Mouse (Mus musculus) ES-CJ7 (cell line): ENCODE measurements around the gene Unc45b.
A peak's percentile ranks its signal among the peaks of the same experiment; 100 is the strongest.
"Not testable (repeated sequence)": the region's sequence is repeated elsewhere in the genome, so short reads cannot be mapped to it uniquely, and the experiment has no call there.

ENCODE experiments used
- DNase-seq: peaks from one replicate; pipeline ENCODE4 v3.0.0; 2011; ENCODE audit warnings: low read depth, low spot score

The Unc45b gene

DNA sequence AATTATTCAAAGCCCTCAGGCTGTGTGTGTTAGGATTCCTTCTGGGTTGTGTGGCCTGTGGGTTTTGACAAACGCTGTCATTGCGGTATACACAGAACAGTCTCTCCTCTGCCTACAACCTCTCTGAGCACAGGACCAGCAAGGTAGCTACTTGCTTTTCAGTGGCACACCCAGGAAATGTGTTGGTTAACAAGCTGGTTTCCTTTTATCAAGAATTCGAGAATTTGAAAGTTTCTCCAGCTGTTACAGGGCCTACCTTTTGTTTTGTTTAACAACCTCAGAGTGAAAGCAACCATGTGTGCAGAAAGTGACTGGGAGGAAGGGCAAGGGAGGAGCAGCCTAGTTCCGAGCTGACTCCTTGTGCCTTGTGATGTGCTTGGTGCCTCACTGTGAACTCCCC is 37.1 kb downstream of the Unc45b start:
- DNase-seq = no peak

DNA sequence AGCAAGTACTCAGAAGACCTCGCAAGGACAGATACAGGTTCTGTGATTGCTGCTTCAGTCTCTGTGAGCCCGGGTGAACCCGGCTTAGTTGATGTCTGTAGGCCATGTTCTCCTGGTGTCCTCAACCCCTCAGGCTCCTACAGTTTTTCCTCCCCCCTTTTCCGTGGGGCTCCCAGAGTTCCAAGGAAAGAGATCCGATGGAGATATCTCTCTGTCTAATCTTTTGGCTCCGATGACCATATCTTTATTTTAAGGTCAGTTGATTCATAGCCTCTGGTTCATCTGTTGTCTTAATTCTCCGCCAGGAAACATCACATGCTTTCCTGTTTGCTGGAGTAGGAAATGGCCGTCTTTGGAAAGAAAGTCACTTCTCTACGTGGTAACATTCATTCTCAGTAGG is 38.7 kb downstream of the Unc45b start:
- DNase-seq = no peak

DNA sequence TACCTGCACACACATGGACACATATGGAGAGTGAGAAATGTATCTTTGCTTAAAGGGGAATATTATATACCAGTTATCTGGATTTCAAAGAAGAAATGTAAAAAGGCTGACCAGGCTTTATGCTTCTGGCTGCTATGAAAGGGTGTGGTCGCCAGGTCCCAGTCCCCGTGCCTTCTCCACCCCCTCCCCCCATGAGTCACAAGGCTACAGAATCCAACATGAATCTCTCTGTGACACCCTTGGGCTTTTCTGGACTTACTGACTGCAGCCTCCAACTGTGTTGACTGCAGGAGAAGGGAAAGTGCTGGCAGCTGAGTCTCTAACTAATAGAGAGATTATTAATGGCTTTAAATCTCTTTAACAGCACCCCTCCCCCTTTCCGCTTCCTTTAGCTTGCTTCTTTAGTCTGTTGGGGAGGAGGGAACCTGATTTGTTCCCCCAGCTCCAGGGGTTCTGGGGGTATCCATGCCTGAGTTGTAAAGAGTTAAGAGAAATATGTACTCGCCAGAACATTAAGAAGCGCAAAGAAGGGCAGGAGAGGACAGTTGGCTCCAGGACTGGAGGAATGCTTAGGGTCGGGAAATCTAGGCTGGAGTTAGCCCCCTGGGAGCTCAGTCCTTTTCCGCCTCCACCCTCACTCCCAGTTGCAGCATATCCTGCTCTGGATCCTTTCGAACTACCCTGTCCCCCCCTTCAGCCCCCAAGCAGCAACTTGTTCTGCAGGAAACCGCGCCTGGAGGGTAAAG is 40.6 kb downstream of the Unc45b start, which contains the start of gene Slfn5:
Slfn5 (plus strand) TSS at position 614 of the 746 bp plus-strand sequence.
- DNase-seq = no peak

DNA sequence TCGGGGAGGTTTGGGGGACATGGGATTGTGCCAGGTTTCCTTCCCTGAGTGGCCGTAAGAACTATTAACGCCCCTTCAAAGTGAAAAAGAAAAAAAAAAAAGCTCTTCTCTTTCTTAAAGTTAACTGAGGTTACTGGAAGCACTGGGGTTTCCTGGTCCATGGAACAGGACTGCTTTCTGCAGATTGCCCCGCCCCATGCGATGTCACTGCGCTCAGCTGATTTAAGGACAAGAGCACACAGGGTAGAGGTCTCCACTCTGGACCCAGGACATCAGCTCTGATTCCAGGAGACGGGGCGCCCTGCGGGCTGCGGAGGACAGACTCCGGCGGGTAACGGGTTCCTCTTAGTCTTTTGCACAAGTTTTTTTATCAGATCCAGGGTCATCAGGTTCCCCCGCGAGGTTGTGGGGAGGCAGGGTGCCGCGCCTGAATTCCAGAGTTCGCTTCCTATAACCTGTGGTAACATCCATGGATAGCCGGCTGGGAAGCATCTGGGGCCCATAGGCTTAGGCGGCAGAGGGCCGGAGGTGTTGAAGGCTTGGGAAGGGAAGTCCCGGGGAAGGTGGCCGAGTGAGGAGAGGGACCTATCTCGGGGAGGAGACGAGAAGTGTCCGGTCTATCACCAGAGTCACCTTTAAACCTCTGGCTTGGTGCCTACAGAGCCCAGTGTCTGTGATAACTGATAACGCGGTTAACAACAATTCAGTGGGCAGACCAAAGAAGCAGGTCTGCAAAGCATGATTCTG is 41.7 kb downstream of the Unc45b start:
- peak; percentile 48 for DNase-seq

DNA sequence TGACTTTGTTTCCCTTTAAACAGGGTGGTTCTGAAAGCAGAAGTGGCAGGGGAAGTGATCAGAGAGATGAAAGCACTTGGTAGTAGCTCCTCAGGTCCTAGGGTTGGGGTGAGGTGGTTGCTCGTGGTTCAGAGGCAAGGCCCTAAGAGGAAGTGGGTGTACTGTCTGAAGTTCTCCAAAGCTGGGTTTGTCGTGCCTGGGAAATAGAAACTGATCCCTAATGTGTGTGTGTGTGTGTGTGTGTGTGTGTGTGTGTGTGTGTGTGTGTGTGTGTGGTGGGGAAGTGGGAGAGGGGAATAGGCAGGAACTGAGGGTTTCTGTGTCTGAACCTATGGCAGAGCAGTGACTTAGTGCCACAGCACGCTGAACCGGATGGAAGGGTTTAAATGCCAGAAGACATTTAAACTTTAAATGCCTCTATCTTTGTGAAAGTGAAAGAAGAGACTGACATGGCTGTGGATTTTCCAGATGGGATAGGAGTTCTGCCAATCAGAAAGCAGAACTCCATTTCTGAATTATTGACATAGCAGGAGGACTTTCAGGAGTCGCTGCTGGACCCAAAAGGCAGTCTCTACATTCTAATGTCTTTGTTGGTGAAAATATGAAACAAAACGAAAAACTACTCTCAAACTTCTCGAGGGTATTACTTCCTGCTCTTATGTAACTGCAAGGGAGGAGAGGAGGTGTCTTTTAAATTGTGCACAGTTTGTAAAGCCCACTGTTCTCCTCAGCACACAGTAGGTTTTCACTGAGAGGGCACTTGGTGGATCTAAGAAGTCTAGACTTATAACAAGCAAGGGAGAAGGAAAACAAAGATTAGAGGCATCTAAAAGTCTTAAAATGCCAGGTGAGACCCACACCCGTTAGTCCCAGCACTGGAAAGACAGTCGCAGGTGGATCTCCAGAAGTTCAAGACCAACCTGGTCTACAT is 42.5 kb downstream of the Unc45b start:
- DNase-seq = no peak

DNA sequence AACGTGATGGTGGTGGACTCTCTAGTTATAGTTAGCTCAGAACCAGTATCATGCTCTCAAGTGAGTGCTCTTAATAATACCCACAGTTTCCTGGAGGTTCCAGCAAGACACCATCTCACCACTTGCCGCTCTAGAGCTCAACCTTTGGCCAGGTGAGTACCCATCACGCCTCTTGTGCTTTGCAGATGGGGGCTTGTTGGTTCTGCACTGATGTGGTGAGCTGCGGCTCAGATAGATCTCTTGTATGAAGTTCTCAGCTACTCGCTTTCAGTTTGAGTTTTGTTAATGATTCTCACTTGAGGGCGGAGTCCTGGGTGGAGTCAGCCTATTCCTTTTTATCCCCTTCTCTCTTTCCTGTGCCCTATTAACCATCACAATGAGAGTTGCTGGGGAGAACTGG is 44.3 kb downstream of the Unc45b start:
- no peak for DNase-seq

DNA sequence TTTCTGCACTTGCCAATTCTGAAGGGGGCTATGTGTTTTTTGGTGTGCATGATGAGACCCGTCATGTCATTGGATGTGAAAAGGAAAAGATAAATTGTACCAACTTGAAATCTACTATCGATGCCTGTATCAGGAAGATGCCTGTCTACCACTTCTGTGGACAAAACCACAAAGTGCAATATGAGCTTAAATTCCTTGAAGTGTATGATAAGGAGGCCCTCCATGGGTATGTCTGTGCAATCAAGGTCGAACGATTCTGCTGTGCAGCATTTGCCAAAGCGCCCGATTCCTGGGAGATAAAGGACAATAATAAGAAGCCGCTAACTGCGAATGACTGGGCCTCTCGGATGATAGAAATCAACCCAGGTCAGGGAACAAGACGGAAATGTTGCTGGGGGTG is 46.6 kb downstream of the Unc45b start:
- DNase-seq = no peak

DNA sequence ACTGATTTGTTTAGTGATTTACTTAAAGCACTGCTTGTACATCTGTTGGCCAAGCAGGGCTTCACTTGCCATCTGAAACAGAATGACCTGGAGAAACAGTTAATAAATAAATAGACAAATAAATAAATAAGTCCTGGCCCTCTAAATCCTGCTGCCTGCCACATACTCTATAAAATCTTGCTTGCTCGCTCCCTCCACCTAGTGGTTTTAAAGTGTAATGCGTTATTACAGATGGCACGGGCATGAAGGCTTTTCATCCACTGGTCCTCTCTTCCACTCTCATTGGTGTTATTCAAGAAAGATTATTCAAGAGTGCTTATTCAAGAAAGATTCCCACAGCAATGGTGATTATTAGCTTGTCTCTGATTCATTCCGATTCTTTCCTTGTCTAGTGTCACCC is 49.3 kb downstream of the Unc45b start:
- DNase-seq = peak; percentile 55

DNA sequence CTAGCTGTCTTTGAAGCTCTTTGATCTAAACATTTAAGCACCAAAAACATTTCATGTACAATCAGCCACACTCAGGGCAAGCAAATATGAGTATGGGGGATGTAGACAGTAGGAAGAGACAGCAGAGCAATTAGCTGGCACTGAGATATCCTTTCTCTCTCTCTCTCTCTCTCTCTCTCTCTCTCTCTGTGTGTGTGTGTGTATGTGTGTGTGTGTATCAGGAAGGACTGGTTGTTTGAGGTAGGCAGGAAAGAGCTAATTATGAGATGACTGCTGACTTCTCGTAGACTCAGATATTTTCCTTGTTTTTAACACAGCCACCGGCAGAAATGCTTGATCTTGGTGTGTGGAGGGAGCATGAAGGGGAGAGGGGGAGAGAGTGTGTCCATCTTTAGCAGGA is 51.4 kb downstream of the Unc45b start:
- no peak for DNase-seq

DNA sequence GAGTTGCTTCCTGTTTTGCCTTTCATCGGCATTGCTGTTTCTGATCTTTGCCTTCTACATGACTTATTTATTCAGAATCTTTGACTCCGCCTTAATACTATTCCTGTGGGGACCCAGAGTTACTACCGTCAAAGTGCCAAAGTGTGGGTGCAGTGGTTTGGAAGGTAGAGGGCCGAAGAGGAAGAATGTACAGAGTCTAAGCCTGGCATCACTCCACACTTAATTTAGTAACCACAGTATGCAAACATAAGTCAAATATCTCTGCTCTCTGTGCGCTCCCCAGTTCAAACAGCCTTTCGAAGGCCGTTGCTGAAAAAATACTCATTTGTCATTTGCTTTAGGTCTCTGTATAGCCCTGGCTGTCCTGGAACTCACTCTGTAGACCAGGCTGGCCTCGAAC is 51.9 kb downstream of the Unc45b start:
- no peak for DNase-seq

DNA sequence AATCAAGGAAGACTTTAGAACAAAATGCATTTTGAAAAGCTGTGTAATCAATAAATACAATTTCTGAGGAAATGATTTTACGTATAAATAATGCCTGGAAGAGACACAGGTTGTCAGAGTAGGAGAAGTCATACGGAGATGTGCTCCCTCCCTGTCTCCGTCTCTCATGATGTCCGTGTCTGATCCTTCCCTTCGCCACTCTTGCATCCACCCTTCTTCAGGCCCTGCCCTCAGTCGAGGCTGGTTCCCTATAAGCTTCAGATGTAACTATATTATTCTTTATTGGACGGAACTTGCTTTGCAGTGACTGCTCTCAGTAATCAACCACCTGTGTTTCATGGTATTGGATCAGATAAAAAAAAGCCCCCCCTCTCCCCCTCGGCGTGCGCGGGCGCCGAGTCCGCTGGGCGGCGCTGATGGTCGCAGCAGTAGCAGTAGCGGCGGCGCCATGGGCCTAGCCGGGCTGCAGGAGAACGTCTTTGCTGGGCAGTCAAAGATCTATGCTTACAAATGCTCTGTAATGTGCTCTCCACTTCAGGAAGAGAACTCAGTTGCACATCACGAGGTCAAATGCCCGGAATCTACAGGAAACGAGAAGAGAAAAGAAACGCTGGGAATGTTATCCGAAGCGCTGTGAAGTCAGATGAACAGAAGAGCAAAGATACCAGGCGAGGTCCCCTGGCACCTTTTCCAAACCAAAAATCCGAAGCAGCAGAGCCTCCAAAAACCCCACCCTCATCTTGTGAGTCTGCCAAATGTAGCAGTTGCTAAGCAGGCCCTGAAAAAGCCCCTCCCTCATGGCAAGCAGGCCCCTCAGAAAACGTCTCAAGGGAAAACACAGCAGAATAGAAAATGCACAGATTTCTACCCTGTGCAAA is 60.6 kb downstream of the Unc45b start:
- DNase-seq = no peak

DNA sequence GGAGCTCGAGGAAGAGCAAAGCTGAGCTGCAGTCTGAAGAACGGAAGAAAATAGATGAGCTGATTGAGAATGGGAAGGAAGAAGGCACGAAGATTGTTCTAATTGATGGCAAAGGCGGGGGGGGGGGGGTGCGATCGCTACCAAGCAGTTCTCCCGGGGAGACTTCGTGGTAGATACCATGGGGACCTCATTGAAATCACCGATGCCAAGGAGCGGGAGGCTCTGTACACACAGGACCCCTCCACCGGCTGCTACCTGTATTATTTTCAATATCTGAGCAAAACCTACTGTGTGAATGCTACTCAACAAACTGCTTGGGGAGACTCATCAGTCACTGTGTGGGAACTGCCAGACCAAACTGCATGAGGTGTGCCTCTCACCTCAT is 61.2 kb downstream of the Unc45b start:
- no peak for DNase-seq

DNA sequence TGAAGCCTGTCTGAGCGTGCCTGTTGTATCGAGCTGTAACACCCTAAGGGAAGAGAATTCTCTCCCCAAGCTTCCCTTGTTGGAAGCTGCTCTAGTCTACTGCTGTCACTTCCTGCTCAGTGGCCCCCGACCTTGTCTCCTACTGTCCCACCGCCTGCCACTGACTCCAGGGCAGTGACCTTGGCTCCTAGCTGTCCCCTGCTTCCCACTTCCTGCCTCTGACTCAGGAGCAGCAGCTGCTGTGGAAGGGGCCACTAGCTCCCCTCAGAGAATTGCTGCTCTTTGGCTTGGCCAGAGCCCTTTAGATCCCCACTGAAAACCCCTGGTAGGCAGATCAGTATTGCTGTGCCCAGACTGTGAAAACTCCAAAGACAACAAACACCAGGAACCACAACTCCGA is 63.6 kb downstream of the Unc45b start:
- no peak for DNase-seq

DNA sequence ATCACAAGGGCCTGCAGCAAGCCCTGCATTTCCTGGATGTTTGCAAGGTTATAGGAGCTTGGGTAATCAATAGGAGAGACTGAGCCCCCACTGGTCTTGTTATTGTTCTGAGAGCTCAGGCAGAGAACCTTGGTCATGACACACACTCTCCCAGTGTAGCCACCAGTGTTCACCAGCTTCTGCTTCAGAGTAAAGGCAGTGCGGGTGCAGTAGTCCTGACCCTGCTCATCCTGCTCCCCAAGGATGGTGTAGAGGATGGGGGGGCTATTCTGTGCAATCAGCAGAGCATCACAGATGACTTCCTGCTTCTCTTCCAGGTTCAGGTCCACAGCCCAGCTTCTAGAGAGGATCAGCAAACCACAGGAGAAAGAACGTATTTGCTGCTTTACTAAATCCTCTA is 72.1 kb downstream of the Unc45b start:
- not testable (repeated sequence) for DNase-seq

DNA sequence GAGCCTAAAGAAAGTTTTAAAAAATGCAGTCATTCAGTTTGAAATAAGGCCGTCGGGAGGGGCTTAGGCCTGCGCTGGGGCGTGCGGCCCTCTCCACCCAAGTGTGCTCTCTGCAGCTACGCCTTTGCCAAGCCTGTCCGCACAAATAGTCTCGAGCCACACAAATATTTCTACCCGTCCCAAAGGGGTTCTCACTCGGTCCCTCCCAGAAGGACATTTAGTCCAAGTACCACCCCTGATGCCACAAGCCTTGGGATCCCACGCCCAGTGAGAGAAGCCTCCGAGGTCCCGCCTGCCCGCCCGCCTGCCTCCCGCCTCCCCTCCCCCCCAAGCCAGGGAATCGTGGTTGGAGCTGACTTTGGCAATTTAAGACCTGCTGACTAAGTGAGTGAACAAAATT is 72.8 kb downstream of the Unc45b start:
- no peak for DNase-seq

DNA sequence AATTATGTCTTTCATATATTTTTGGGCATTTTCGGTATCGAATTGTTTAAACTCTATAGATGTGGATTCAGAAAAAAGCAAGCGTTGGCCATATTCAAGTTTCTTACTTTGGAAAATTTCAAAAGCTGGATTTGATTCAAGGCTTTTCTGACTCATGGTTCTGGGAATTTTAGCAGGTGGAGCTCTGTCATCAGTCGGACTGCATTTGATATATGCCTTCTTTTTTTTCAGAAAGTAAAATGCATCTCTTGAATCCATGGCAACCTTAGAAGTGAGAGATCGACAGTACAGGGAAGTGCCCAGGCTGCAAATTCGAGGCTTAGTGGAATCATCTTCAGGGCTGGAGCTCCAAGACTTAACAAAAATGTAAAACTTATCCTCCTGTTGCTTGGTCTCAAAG is 77.3 kb downstream of the Unc45b start:
- no peak for DNase-seq

DNA sequence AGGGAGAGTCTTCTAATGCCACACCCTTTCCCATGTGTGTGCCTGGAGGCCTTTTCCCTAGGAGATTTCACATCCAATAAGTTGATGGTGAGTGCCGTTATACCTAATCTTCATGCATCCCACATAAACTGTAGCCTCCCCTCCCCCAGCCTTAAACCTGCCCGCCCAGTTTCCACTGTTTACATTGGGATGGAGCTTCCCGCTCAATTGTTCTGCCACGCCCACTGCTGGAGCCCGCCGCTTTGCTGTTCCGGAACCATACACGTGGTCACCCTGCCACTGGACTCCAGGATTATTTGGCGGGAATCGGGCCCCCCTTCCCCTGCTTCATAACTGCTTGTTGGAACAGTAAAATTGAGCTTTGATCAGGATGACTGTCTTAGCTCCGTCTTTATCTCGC is 79.0 kb downstream of the Unc45b start:
- DNase-seq = no peak

DNA sequence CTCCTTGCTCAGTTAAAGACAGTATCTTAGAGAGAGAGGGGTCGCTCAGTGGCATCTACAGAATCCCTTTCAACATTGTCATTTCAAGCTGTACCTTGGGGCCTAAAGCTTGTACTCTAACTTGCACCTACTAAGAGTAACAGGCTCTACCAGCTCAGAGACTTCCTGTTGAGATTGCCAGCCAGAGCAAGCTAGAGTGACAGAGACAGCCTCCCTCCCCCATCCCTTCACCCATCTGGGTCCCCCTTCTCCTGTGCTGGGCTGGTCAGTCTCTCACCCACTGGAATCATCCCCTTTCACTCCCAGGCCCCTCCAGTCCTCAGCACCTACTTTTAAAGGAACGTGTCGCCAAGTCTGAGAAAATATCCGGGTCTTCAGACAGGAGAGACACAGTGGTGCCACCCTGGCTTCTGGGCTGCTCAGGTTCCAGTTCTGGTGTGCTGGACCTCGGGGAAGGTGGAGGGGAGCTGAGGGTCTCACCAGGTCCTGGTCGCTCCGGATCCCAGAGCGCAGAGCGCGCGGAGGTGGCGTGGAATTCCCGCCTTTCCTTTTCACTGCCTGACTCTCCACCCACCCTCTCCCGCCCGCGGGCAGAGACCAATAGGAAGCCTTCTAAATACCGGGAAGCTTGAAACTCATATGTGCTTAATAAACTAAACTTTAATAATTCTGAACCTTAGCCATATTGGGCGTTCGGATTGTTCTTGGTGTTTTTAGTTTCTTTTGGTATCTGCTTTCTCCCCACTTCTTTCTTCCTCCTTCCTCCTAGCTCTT is 80.4 kb downstream of the Unc45b start:
- DNase-seq = not testable (repeated sequence)

DNA sequence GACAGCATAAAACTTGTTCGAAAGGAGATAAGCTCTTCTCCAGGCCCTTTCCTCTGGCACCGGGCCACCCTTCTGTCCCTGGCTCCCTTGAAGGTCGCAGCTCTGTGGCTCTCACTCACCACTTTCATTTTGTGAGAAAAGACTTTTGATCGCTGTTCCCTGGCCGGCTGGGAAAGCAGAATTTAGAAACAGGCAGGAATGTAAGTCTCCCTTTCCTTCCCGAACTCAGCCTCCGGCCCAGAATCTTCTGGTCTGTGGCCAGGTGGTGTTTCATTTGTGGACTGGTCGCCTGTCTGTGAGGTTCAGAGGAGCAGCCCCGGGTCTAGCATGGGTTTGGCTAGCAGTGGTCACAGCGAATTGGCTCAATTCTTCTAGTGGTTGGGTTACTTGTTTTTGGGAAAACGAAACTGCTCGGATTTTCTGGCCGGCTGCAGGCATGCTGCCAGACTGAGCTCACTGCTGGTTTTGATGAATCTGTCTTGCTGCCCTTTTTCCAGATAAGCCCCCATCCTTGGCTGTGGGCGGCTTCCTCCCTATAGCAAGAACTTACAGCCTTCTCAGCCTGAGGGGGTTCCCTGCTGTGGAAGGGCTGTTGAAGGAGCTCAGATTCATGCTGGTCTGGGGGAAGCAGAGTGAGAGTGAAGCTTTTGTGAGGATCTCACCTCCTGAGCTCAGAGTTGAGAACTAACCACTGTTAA is 81.3 kb downstream of the Unc45b start, which contains the start of gene Slfn9:
Slfn9 (minus strand) TSS at position 362 of the 698 bp plus-strand sequence.
- peak; percentile 54 for DNase-seq
